Mouse (Mus musculus) intestine, embryonic 14.5 days (tissue): ENCODE measurements around the gene Spata20. TPM values are rescaled to one million over a fixed set of nuclear protein-coding genes. Genes with fewer than 3 reads are reported as not detected.

ENCODE experiments used
- ATAC-seq: fragments of 200-750 bp; cut with Nextera tagmentation; replicated peaks from 2 replicates; pipeline ENCODE4 v1.8.0; 2017; ENCODE audit warnings: low read depth, moderate number of reproducible peaks, moderate TSS enrichment, moderate library complexity; ENCODE audit not compliant: low FRiP score, low TSS enrichment
- DNase-seq: peaks from one replicate; pipeline ENCODE4 v3.0.0-alpha.2; 2018; ENCODE audit warnings: low spot score
- H3K27ac ChIP-seq: fragments of 300-500 bp; sonication (generic); 2 replicates; pipeline ENCODE4 v1.5.1; 2014; ENCODE audit warnings: low read depth, mild to moderate bottlenecking, control low read depth
- H3K27me3 ChIP-seq: fragments of 300-500 bp; sonication (generic); replicated peaks from 2 replicates; pipeline ENCODE4 v1.6.1; 2014; ENCODE audit warnings: low read length, control low read depth; ENCODE audit not compliant: control insufficient read depth, insufficient read depth
- H3K36me3 ChIP-seq: fragments of 300-500 bp; sonication (generic); 2 replicates; pipeline ENCODE4 v1.6.1; 2014; ENCODE audit warnings: low read length, control low read depth; ENCODE audit not compliant: control insufficient read depth, insufficient read depth
- H3K4me1 ChIP-seq: fragments of 300-500 bp; sonication (generic); replicated peaks from 2 replicates; pipeline ENCODE4 v1.6.1; 2014; ENCODE audit warnings: low read length, control low read depth, mixed read lengths; ENCODE audit not compliant: control insufficient read depth, insufficient read depth
- H3K4me2 ChIP-seq: fragments of 300-500 bp; sonication (generic); 2 replicates; pipeline ENCODE4 v1.6.1; 2014; ENCODE audit warnings: low read length
- H3K4me3 ChIP-seq: fragments of 300-500 bp; sonication (generic); 2 replicates; pipeline ENCODE4 v1.5.1; 2014; ENCODE audit warnings: low read depth, low read length, control low read depth, mixed read lengths
- H3K9ac ChIP-seq: fragments of 300-500 bp; sonication (generic); 2 replicates; pipeline ENCODE4 v1.6.1; 2014; ENCODE audit warnings: mild to moderate bottlenecking, low read length
- H3K9me3 ChIP-seq: fragments of 300-500 bp; sonication (generic); 2 replicates; pipeline ENCODE4 v1.6.1; 2016; ENCODE audit warnings: low read length, control low read depth; ENCODE audit not compliant: control insufficient read depth
- WGBS: fragments of 180-500 bp; shearing (Covaris S2); extraction: QIAGEN DNeasy Blood & Tissue Kit; methylation state at CpG from one replicate; pipeline ENCODE4 v1.1.7; 2014; 5-methylcytosine and 5-hydroxymethylcytosine counted together
- polyA plus RNA-seq: library from polyadenylated mRNA; unstranded; fragments of >200 nt; fragmentation: Nextera tagmentation; extraction: Ambion mirVana; gene quantifications from 2 replicates; pipeline ENCODE4 v1.2.1, GENCODE M21; 2014

Spata20 gene
- polyA plus RNA-seq, 1 experiment from 2014 or later = 0.08 TPM

GRCm38 (mm10) chr11:94500362-94500761 lies 14.4 kb upstream of the Spata20 start:
- H3K27ac ChIP-seq = 0 out of 2 replicates have a peak overlapping the region, but pooled peaks have one; percentile 5
- H3K9ac ChIP-seq = no peak overlapping the region; the same call in 1 of the 2 replicates

DNA sequence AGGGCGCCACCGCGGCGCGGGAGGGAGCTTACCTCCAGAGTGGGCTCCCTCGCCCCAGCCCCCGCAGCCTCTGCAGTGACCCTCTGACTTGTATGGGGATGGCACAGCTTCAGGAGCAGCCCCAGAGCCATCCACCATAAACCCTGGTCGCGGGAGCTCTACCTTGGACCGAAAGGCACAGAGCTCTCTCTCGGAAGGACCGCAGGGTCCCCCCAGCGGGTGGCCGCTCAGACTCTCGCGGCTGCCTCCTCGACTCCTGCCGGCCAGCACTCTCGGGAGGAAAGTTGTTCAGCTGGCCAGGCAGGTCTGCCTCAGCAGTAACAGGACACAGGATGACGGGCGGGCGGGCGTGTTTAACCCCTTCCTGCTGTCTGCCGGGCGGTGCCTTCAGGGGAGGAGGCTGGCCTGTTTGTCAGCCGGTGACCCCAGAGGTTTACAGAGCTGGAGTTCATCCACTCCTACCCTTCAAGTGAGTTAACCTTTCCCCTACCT lies 13.7 kb upstream of the Spata20 start, which contains the start of gene Epn3:
TSS of gene Epn3 (minus strand) at position 314 of the 492 bp plus-strand sequence.
- peaks cover 29% of the 10 kb centered on the region for H3K4me1 ChIP-seq
- H3K9ac ChIP-seq = peak within 1 kb of the TSS; percentile 22
- WGBS = under 1% methylated on average over 26 of the region's 26 CpGs
- H3K4me2 ChIP-seq = peak within 1 kb of the TSS; percentile 65
- peak; percentile 76 for DNase-seq
- no peaks in the 10 kb centered on the region for H3K27me3 ChIP-seq
- H3K4me3 ChIP-seq = peak within 1 kb of the TSS; percentile 28
- 0 out of 2 replicates have a peak within 1 kb of the TSS, but pooled peaks have one; percentile 5 for H3K27ac ChIP-seq
- H3K9me3 ChIP-seq = no peaks in the 10 kb centered on the region
- H3K36me3 ChIP-seq = no peaks in the 10 kb centered on the region
- peak; percentile 67 for ATAC-seq

More at GRCm38 (mm10) chr11:94500362-94500761, 14.4 kb upstream of the Spata20 start:
- Histone ChIP-seq H3K4me2 (peak overlapping the region; percentile 65), H3K4me3 (peak overlapping the region; percentile 28; the same call in 1 of the 2 replicates), H3K36me3 (no peaks in the 10 kb centered on the region), H3K4me1 (peaks cover 29% of the 10 kb centered on the region), H3K27me3 (no peaks in the 10 kb centered on the region), H3K9me3 (no peaks in the 10 kb centered on the region)
- 12% methylated on average over 8 of the region's 8 CpGs for WGBS
- no peak for ATAC-seq
- no peak for DNase-seq

DNA sequence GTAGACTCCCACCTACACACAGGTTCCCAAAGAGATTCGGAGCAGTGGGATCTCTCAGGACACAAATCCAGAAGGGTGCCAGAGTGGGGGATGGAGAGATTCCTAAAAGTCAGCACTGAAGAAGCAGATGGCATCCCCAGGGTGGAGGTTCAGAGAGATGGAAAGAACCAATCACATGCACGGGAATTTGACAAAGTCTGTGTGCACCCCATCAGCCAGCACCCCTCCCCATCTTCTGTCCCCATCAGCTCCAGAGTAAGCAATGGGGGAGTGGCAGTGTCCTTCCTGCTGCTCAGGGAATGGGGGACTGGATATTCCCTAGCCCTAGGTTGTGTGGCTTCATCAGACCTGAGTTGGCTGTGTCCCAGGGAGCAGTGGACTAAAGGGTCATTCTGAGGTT lies 13.1 kb upstream of the Spata20 start:
- no peak for DNase-seq
- no peaks in the 10 kb centered on the region for H3K9me3 ChIP-seq
- H3K4me1 ChIP-seq = peaks cover 29% of the 10 kb centered on the region
- ATAC-seq = no peak
- H3K4me2 ChIP-seq = peak overlapping the region; percentile 65
- no peaks in the 10 kb centered on the region for H3K36me3 ChIP-seq
- H3K9ac ChIP-seq = 0 out of 2 replicates have a peak overlapping the region, but pooled peaks have one; percentile 22
- whole genome bisulfite sequencing = 9% methylated on average over 2 of the region's 2 CpGs
- no peaks in the 10 kb centered on the region for H3K27me3 ChIP-seq
- no peak overlapping the region for H3K27ac ChIP-seq
- peak overlapping the region; percentile 28 for H3K4me3 ChIP-seq

DNA sequence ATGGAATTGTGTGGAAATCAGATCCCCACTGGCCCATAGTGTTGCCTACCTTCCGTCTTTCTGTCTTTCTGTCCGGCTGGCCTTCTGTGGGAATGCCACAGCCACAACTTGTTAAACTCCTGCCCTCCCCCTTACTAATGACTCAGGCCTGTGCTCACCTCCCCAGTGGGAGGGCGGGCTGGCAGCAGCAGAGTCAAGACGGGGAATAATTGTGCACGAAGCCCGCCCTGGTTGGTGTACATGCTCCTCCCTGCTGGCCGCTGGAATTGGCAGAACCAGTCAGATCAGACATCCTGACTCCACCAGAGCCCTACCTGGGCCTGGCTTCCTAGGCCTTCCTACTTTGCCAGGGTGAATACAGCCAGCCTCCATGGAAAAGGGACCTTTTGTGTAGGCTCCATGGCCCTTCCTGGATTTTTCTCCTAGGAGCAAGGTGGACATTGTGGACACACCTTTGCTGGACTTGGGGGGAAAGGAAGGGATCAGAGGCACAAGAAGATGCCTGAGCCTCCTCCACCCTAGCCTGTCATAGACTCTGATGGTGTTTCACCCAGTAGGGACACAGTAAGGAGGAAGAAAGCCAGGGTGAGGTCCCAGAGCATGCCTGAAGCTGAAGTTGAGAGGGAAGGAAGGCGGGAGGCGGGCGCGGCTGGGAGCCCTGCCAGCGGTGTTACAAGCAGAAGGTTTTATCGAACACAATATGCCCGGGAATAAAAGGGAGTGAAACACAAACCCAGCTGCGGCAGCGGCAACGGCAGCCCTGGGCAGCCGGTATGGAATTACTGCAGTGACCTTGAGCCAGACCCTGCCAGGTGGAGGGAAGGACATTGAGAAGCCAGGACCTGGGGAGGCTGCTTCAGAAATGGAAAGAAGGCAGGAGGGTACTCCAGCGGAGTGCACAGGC lies 12.4 kb upstream of the Spata20 start:
- H3K4me1 ChIP-seq = peaks cover 29% of the 10 kb centered on the region
- H3K27me3 ChIP-seq = no peaks in the 10 kb centered on the region
- H3K27ac ChIP-seq = peak overlapping the region; percentile 33
- H3K4me3 ChIP-seq = peak overlapping the region; percentile 15; the same call in 1 of the 2 replicates
- DNase-seq = peak; percentile 67
- H3K9ac ChIP-seq = no peak overlapping the region
- ATAC-seq = 0 out of 2 replicates have a peak, but pooled peaks have one; percentile 29
- H3K4me2 ChIP-seq = peak overlapping the region; percentile 65
- no peaks in the 10 kb centered on the region for H3K9me3 ChIP-seq
- 21% methylated on average over 19 of the region's 19 CpGs for WGBS
- H3K36me3 ChIP-seq = no peaks in the 10 kb centered on the region

DNA sequence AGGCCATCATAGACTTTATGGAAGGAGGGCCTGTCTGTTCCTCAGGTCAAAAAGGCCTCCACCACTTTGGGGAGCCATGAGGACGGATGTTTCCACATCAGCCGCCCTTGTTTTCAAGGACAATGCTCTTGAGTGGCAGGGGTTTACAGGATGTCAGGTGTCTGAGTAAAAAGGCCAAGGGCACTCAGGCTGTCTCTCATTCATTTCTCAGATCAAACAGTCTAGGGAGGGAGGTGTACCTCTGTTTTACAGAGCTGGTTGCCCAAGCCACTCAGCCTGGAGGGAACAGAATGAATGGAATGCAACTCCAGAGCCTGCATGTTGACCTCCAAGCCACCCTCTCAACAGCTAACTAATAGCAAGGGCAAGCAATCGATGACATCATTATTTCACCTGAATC lies 9.4 kb upstream of the Spata20 start:
- H3K36me3 ChIP-seq = no peaks in the 10 kb centered on the region
- H3K27ac ChIP-seq = no peak overlapping the region
- DNase-seq (no peak), ATAC-seq (no peak)
- no peak overlapping the region for H3K9ac ChIP-seq
- peaks cover 26% of the 10 kb centered on the region for H3K4me1 ChIP-seq
- no peak overlapping the region for H3K4me2 ChIP-seq
- H3K9me3 ChIP-seq = no peaks in the 10 kb centered on the region
- WGBS = 74% methylated on average over 3 of the region's 3 CpGs
- H3K4me3 ChIP-seq = no peak overlapping the region
- no peaks in the 10 kb centered on the region for H3K27me3 ChIP-seq

DNA sequence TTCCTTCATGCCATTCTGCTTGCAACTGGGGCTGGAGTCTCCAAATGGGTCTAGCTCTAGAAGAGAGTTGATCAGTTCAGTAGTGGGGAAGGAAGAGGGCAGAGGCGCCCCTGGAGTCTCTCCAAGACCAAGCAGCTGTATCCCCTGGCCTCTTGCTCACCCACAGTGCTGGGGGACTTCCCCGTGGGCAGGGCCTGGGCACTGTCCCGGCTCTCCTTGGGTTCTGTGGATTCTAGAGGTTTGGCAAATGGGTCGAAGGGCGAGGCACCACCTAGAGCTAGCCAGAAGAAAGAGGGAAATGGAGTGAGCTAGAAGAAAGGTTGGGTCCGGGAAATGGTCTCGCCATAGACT lies 5.7 kb upstream of the Spata20 start:
- ATAC-seq = no peak

GRCm38 (mm10) chr11:94491035-94491748 lies 5.2 kb upstream of the Spata20 start:
- peak overlapping the region; percentile 80 for H3K4me2 ChIP-seq
- 6% methylated on average over 55 of the region's 55 CpGs for WGBS
- no peaks in the 10 kb centered on the region; the same call in 1 of the 2 replicates for H3K4me1 ChIP-seq
- ATAC-seq = peak; percentile 51
- no peaks in the 10 kb centered on the region for H3K9me3 ChIP-seq
- peak overlapping the region; percentile 50 for H3K4me3 ChIP-seq
- H3K27me3 ChIP-seq = no peaks in the 10 kb centered on the region
- peak overlapping the region; percentile 52 for H3K9ac ChIP-seq
- no peaks in the 10 kb centered on the region for H3K36me3 ChIP-seq
- H3K27ac ChIP-seq = no peak overlapping the region
- peak; percentile 76 for DNase-seq

More for the DNA sequence above, 5.7 kb upstream of the Spata20 start:
- no peaks in the 10 kb centered on the region for H3K9me3 ChIP-seq
- H3K4me3 ChIP-seq = peak overlapping the region; percentile 50
- H3K4me2 ChIP-seq = peak overlapping the region; percentile 80
- 69% methylated on average over 7 of the region's 7 CpGs for WGBS
- no peaks in the 10 kb centered on the region for H3K27me3 ChIP-seq
- H3K9ac ChIP-seq = no peak overlapping the region; the same call in 1 of the 2 replicates
- no peak overlapping the region for H3K27ac ChIP-seq
- no peaks in the 10 kb centered on the region; the same call in 1 of the 2 replicates for H3K4me1 ChIP-seq
- no peaks in the 10 kb centered on the region for H3K36me3 ChIP-seq
- DNase-seq = no peak

GRCm38 (mm10) chr11:94489745-94490144 lies 3.8 kb upstream of the Spata20 start:
- no peaks in the 10 kb centered on the region for H3K9me3 ChIP-seq
- H3K4me2 ChIP-seq = no peak overlapping the region
- no peak overlapping the region for H3K27ac ChIP-seq
- H3K9ac ChIP-seq = no peak overlapping the region
- DNase-seq (no peak), ATAC-seq (no peak)
- no peaks in the 10 kb centered on the region; the same call in 1 of the 2 replicates for H3K4me1 ChIP-seq
- 44% methylated on average over 4 of the region's 4 CpGs for whole genome bisulfite sequencing
- no peak overlapping the region for H3K4me3 ChIP-seq
- no peaks in the 10 kb centered on the region for H3K27me3 ChIP-seq
- no peaks in the 10 kb centered on the region for H3K36me3 ChIP-seq
